Mouse (Mus musculus): ENCODE results near the gene Psrc1. TPM values are rescaled to one million over a fixed set of nuclear protein-coding genes. Genes with fewer than 3 reads are reported as not detected.

Gene Psrc1
- total RNA-seq, 1 experiment: 172 TPM

DNA sequence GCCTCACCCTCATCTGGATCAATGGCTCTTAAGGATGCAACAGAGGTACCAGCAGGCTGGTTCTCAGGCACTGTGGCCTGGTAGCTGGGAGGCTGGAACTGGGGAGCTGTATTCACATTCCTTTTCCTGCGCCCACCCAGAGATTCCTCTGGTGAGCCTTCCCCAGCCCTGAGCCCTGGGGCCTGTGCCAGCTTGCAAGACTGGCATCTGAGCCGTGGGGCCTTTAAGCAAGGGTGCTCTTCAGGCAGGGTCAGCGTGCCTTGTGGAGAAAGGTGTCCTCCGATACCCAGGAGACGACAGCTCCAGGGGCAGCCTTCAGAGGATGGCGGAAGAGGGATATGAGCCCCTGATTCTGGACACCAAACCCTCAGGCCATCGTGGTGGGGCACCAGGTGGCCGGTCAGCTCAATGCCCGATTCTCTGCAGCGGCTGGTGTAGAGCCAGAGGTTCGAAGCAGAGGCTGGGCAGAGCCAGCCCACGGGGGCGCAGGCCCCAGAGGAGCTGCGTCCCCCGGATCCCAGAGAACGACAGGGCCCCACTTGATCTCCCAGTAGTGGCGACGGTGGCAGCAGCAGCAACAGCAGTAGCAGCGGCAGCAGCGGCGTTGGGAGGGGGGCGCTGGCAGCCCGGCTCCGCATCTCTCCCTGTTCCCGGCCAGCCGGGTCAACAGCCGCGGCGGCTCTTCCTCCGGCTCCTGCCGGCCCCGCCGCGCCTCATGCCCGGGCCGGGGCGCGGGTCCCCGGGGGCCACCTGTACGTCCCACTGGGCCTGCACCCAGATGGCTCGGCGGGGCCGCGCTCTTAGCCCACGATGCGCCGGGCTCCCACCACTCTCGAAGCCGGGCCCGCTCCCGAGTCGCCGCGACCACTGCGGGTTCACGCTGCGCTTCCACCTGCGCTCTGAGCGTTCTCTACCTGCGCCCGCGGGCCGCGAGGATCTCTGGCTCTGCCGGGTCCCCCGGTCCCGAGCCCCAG lies 31.5 kb downstream of the Psrc1 start, which contains the start of gene Celsr2:
TSS of gene Celsr2 (minus strand) at position 696 of the 974 bp plus-strand sequence.
- TF ChIP-seq CHD2 (IDR thresholded peaks at IDR 0.05; ENCODE audit: low read depth, low read length) (no peak), ZC3H11A (IDR thresholded peaks at IDR 0.05; ENCODE audit: borderline replicate concordance, low read depth, low read length) (no peak), HCFC1 (IDR thresholded peaks at IDR 0.05; ENCODE audit: borderline replicate concordance, insufficient read depth, low read length) (no peak), MAFK (IDR thresholded peaks at IDR 0.05; ENCODE audit: insufficient read depth, low read depth, low read length) (no peak), ZNF384 (IDR thresholded peaks at IDR 0.05; ENCODE audit: low read depth, low read length) (no peak)
- DNase-seq (ENCODE audit: low read depth, low spot score): no peak
- peak within 1 kb of the TSS; percentile 77 for H3K9ac ChIP-seq (ENCODE audit: insufficient read depth, low read depth, low read length, poor library complexity, severe bottlenecking)
- peak within 1 kb of the TSS; percentile 68 to 79 for H3K4me3 ChIP-seq (ENCODE audit: insufficient read depth in 1 of 2, low read depth in 1 of 2, low read length in 2 of 2, poor library complexity in 1 of 2, severe bottlenecking in 1 of 2)
- H3K4me1 ChIP-seq (ENCODE audit: control insufficient read depth in 2 of 2, insufficient read depth in 2 of 2, low read length in 2 of 2, poor library complexity in 1 of 2): peaks cover 0 to 8% of the 10 kb centered on the region in 2 experiments; a peak in 1 of 4 replicates
- peaks cover 4% of the 10 kb centered on the region; the same call in 1 of the 2 replicates for H3K36me3 ChIP-seq (ENCODE audit: control insufficient read depth, insufficient read depth, low read length, poor library complexity, severe bottlenecking)
- H3K27ac ChIP-seq (ENCODE audit: insufficient read depth, low read depth, low read length, poor library complexity, severe bottlenecking): no peak within 1 kb of the TSS
- in situ Hi-C loops (cut with MboI; ENCODE audit: low sequenced_read_pairs in 2 of 2, unreplicated experiment in 2 of 2): no loop called here
- no peaks in the 10 kb centered on the region for H3K9me3 ChIP-seq (ENCODE audit: control insufficient read depth, insufficient read depth, low read depth, low read length)

DNA sequence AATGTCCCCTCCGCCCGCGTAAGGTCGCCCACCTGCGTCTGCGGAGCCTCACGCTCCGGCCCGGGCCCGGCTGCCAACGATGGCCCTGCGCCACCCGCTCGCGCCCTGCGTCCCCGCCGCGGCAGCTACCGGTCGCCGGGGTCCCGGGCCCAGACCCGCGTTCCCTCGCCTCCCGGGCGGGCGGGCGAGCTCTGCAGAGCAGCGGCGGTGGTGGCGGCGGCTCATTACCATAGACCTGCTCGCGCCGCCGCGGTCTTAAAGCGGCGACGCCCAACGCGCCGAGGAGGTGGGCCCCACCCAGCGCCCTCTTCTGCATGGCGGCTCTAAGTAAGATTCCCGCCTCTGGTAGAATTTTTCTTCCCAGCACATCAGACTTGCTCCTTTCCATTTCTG lies 32.2 kb downstream of the Psrc1 start:
- peak overlapping the region; percentile 68 to 79 for H3K4me3 ChIP-seq (ENCODE audit: insufficient read depth in 1 of 2, low read depth in 1 of 2, low read length in 2 of 2, poor library complexity in 1 of 2, severe bottlenecking in 1 of 2)
- no peak overlapping the region for H3K27ac ChIP-seq (ENCODE audit: insufficient read depth, low read depth, low read length, poor library complexity, severe bottlenecking)
- in situ Hi-C loops (cut with MboI; ENCODE audit: low sequenced_read_pairs in 2 of 2, unreplicated experiment in 2 of 2): no loop called here
- peak; percentile 52 for DNase-seq (ENCODE audit: low read depth, low spot score)
- H3K9ac ChIP-seq (ENCODE audit: insufficient read depth, low read depth, low read length, poor library complexity, severe bottlenecking): peak overlapping the region; percentile 77
- TF ChIP-seq ZC3H11A (IDR thresholded peaks at IDR 0.05; ENCODE audit: borderline replicate concordance, low read depth, low read length) (peak; percentile 91; the same call in 1 of the 2 replicates), MAFK (IDR thresholded peaks at IDR 0.05; ENCODE audit: insufficient read depth, low read depth, low read length) (no peak)
- H3K36me3 ChIP-seq (ENCODE audit: control insufficient read depth, insufficient read depth, low read length, poor library complexity, severe bottlenecking): peaks cover 4% of the 10 kb centered on the region; the same call in 1 of the 2 replicates
- H3K9me3 ChIP-seq (ENCODE audit: control insufficient read depth, insufficient read depth, low read depth, low read length): no peaks in the 10 kb centered on the region
- peaks cover 0 to 5% of the 10 kb centered on the region in 2 experiments; a peak in 1 of 4 replicates for H3K4me1 ChIP-seq (ENCODE audit: control insufficient read depth in 2 of 2, insufficient read depth in 2 of 2, low read length in 2 of 2, poor library complexity in 1 of 2)

DNA sequence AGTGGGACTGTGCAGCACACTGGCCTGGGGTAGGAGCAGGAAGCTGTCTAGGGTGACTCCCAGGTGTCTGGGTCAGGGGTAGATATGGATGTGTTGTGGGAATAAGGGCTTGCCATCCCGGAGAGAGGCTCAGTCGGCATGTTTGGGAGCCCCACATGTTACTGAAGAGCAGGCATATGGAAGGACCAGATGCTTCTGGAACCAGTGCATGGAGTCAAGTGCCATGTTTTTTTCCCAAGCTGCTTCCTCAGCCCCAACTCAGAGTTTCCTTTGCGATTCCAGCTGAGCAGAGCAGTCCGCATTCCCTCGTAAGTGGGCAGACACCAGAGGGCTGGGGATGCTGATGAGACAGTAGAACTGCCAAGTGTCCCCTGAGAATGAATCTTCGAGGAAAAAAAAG lies 39.4 kb downstream of the Psrc1 start:
- H3K4me3 ChIP-seq (ENCODE audit: insufficient read depth in 1 of 2, low read depth in 1 of 2, low read length in 2 of 2, poor library complexity in 1 of 2, severe bottlenecking in 1 of 2): no peak overlapping the region
- no peak overlapping the region for H3K27ac ChIP-seq (ENCODE audit: insufficient read depth, low read depth, low read length, poor library complexity, severe bottlenecking)
- in situ Hi-C loops (cut with MboI; ENCODE audit: low sequenced_read_pairs in 2 of 2, unreplicated experiment in 2 of 2): no loop called here
- H3K9ac ChIP-seq (ENCODE audit: insufficient read depth, low read depth, low read length, poor library complexity, severe bottlenecking): no peak overlapping the region
- peaks cover 2 to 16% of the 10 kb centered on the region in 2 experiments; a peak in 3 of 4 replicates for H3K4me1 ChIP-seq (ENCODE audit: control insufficient read depth in 2 of 2, insufficient read depth in 2 of 2, low read length in 2 of 2, poor library complexity in 1 of 2)
- TF ChIP-seq ZC3H11A (IDR thresholded peaks at IDR 0.05; ENCODE audit: borderline replicate concordance, low read depth, low read length) (no peak), MAFK (IDR thresholded peaks at IDR 0.05; ENCODE audit: insufficient read depth, low read depth, low read length) (no peak), ZNF384 (IDR thresholded peaks at IDR 0.05; ENCODE audit: low read depth, low read length) (no peak), HCFC1 (IDR thresholded peaks at IDR 0.05; ENCODE audit: borderline replicate concordance, insufficient read depth, low read length) (no peak), CHD2 (IDR thresholded peaks at IDR 0.05; ENCODE audit: low read depth, low read length) (no peak)
- H3K9me3 ChIP-seq (ENCODE audit: control insufficient read depth, insufficient read depth, low read depth, low read length): no peaks in the 10 kb centered on the region
- no peak for DNase-seq (ENCODE audit: low read depth, low spot score)
- H3K36me3 ChIP-seq (ENCODE audit: control insufficient read depth, insufficient read depth, low read length, poor library complexity, severe bottlenecking): peaks cover 27% of the 10 kb centered on the region

DNA sequence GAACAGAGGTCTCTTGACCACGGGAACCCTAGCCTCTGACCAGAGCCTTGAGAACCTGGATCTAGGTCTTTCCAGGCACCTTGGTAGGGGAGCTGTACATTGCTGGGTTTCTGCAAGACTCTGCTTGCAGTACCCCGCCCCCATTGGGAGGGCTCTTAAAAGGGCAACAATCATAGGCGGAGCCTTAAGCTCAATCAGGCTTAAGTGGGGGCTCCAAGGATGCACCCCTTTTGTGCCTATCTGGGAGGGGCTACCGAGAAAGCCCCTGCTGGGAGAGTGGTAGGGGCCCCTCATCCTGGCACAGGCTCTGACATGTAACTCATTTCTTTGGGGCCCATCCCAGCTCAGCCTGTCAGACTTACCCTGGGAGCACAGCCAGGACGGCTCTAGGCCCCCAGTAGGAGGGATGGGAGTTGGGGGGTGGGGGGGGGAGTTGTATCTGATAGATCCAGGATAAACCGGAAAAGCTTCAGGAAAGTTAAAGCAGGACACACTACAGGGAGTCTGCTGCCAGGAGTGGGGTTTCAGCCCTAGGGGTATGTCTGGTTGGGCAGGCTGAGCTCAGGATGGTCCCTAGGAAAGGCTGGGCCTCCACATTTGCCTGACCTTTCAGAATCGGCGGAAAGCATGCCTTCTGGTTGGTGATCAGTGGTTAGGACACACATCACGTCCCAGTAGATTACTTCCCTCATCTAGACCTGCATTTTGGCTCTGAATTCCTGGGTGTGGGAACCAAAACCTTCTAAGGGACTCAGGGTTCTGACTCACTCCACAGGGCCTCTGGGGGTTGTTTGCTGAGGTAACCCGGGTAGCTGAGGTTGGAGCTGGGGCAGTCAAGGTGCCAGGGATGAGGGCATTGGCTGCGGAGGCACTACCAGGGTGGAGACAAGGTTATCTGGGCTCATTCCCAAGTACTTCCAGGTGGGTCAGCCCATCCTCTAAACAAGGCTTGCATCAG lies 40.5 kb downstream of the Psrc1 start:
- no peak for DNase-seq (ENCODE audit: low read depth, low spot score)
- TF ChIP-seq HCFC1 (IDR thresholded peaks at IDR 0.05; ENCODE audit: borderline replicate concordance, insufficient read depth, low read length) (no peak), CHD2 (IDR thresholded peaks at IDR 0.05; ENCODE audit: low read depth, low read length) (no peak), MAFK (IDR thresholded peaks at IDR 0.05; ENCODE audit: insufficient read depth, low read depth, low read length) (no peak), ZC3H11A (IDR thresholded peaks at IDR 0.05; ENCODE audit: borderline replicate concordance, low read depth, low read length) (0 out of 2 replicates have a peak, but pooled peaks have one; percentile 26), ZNF384 (IDR thresholded peaks at IDR 0.05; ENCODE audit: low read depth, low read length) (no peak)
- Histone ChIP-seq H3K36me3 (ENCODE audit: control insufficient read depth, insufficient read depth, low read length, poor library complexity, severe bottlenecking) (peaks cover 39% of the 10 kb centered on the region), H3K27ac (ENCODE audit: insufficient read depth, low read depth, low read length, poor library complexity, severe bottlenecking) (no peak overlapping the region; the same call in 1 of the 2 replicates), H3K4me1 (ENCODE audit: control insufficient read depth in 2 of 2, insufficient read depth in 2 of 2, low read length in 2 of 2, poor library complexity in 1 of 2) (peaks cover 2 to 16% of the 10 kb centered on the region in 2 experiments; a peak in 3 of 4 replicates), H3K9ac (ENCODE audit: insufficient read depth, low read depth, low read length, poor library complexity, severe bottlenecking) (no peak overlapping the region), H3K4me3 (ENCODE audit: insufficient read depth in 1 of 2, low read depth in 1 of 2, low read length in 2 of 2, poor library complexity in 1 of 2, severe bottlenecking in 1 of 2) (no peak overlapping the region), H3K9me3 (ENCODE audit: control insufficient read depth, insufficient read depth, low read depth, low read length) (no peaks in the 10 kb centered on the region)
- in situ Hi-C loops (cut with MboI; ENCODE audit: low sequenced_read_pairs in 2 of 2, unreplicated experiment in 2 of 2): no loop called here

Data from ES-E14 (cell line).